Mouse (Mus musculus): ENCODE data around the gene Pip4k2c. TPM values are rescaled to one million over a fixed set of nuclear protein-coding genes. Genes with fewer than 3 reads are reported as not detected.
A peak's percentile ranks its signal among the peaks of the same experiment; 100 is the strongest.
"Not testable (repeated sequence)": the region's sequence is repeated elsewhere in the genome, so short reads cannot be mapped to it uniquely, and the experiment has no call there.

The Pip4k2c gene
- polyA plus RNA-seq, 1 experiment from 2014 or later = 19.4 TPM

DNA sequence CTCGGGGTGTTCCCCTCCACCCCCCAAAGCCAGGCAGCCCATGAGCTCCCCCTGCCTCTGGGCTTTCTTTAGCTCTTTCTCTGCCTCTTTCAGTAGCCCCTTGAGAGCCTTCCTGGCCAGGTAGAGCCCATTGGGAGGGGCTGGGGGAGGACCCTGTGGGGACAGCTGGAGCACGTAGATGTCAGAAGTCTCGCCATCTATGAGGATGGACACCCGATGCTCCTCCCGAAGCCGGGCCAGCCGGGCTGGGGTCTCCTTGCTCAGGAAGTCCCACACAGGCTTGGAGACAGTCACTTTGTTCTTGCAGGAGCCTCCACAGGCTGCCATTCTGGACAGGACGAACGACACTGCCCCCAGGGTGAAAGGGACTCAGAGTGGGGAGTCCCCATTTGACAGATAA is 18.4 kb downstream of the Pip4k2c start:
- H3K4me2 ChIP-seq = no peak overlapping the region
- no peak overlapping the region for H3K27ac ChIP-seq
- no peaks in the 10 kb centered on the region for H3K9me3 ChIP-seq
- no peaks in the 10 kb centered on the region for H3K27me3 ChIP-seq
- no peak overlapping the region; the same call in 1 of the 2 replicates for H3K9ac ChIP-seq
- no peak overlapping the region for H3K4me3 ChIP-seq (replicated peaks)
- peaks cover 51% of the 10 kb centered on the region for H3K4me1 ChIP-seq
- ATAC-seq (ENCODE audit: low FRiP score) = no peak
- 79% methylated on average over 9 of the region's 9 CpGs for WGBS
- peaks cover 28% of the 10 kb centered on the region for H3K36me3 ChIP-seq (replicated peaks)

GRCm38 (mm10) chr10:127192057-127192328 is 19.4 kb downstream of the Pip4k2c start:
- 81% methylated on average over 1 of the region's 1 CpGs for WGBS
- H3K27me3 ChIP-seq; H3K9ac ChIP-seq; H3K27ac ChIP-seq; H3K9me3 ChIP-seq; H3K4me2 ChIP-seq; H3K4me3 ChIP-seq (replicated peaks); ATAC-seq (ENCODE audit: low FRiP score): not testable (repeated sequence)
- Histone ChIP-seq H3K36me3 (replicated peaks) (peaks cover 22% of the 10 kb centered on the region), H3K4me1 (peaks cover 61% of the 10 kb centered on the region)

DNA sequence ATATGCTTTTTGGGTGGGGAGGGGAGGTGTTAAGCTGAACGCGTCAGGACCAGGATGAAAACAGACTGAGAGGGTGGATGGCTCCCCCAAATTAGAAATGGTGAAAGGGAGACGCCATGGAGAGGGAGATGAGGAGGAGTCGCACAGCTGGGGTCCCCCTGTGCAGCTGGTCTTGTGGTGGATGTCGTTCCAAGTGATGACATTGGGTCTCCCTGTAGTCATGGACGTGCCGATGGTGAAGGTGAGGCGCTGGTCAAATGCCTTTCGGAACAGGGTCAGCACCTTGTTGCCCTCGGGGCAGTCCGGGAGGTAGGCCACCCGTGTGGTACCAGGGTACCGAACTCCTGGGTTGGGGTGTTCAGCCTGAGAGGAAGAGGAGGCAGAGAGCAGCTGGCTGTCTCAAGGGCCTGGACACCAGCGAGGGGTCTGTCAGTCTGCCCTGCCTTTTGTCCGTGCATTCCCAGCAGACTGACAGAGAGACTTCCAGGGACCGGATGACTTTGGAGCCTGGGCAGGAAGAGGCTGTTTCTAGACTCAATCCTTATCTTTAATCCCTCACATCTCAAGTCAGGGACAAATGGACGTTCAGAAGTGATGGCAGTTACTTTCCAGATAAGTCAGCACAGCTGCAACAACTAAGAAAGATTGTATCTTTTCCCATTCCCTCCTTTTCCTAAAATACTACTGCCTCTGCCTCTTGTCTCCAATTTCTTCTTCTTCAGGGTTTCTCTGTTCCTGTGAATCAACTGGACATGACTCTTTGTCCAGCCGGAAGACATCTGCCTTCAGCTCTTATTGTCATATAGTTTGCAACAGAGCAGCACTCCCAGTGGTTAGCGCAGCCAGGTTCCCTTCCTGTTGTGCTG is 20.0 kb downstream of the Pip4k2c start:
- Histone ChIP-seq H3K27me3 (no peaks in the 10 kb centered on the region), H3K9ac (no peak overlapping the region), H3K36me3 (replicated peaks) (peaks cover 26% of the 10 kb centered on the region), H3K4me2 (no peak overlapping the region), H3K9me3 (0 out of 2 replicates have a peak, but pooled peaks cover 3% of the 10 kb centered on the region), H3K4me3 (replicated peaks) (no peak overlapping the region), H3K4me1 (peaks cover 59% of the 10 kb centered on the region), H3K27ac (0 out of 2 replicates have a peak overlapping the region, but pooled peaks have one; percentile 88)
- ATAC-seq (ENCODE audit: low FRiP score) = no peak
- WGBS = 81% methylated on average over 19 of the region's 19 CpGs

GRCm38 (mm10) chr10:127190398-127191190 is 20.8 kb downstream of the Pip4k2c start:
- peak overlapping the region; percentile 94; the same call in 1 of the 2 replicates for H3K9ac ChIP-seq
- peak overlapping the region; percentile 72 for H3K4me3 ChIP-seq (replicated peaks)
- peak overlapping the region; percentile 99 for H3K4me2 ChIP-seq
- H3K9me3 ChIP-seq = 0 out of 2 replicates have a peak, but pooled peaks cover 3% of the 10 kb centered on the region
- H3K36me3 ChIP-seq (replicated peaks) = peaks cover 27% of the 10 kb centered on the region
- ATAC-seq (ENCODE audit: low FRiP score) = no peak
- no peaks in the 10 kb centered on the region for H3K27me3 ChIP-seq
- 33% methylated on average over 14 of the region's 14 CpGs for WGBS
- peak overlapping the region; percentile 88 for H3K27ac ChIP-seq
- peaks cover 55% of the 10 kb centered on the region for H3K4me1 ChIP-seq

- Histone ChIP-seq H3K4me3 (replicated peaks) (peak within 1 kb of the TSS; percentile 72), H3K4me2 (peak within 1 kb of the TSS; percentile 99), H3K27me3 (no peaks in the 10 kb centered on the region), H3K4me1 (peaks cover 55% of the 10 kb centered on the region), H3K36me3 (replicated peaks) (peaks cover 27% of the 10 kb centered on the region), H3K9ac (peak within 1 kb of the TSS; percentile 94), H3K9me3 (0 out of 2 replicates have a peak, but pooled peaks cover 3% of the 10 kb centered on the region), H3K27ac (peak within 1 kb of the TSS; percentile 88)
- no peak for ATAC-seq (ENCODE audit: low FRiP score)
- WGBS = 1% methylated on average over 35 of the region's 35 CpGs
Measured at GRCm38 (mm10) chr10:127189651-127190381, 21.6 kb downstream of the Pip4k2c start, which contains the start of gene Arhgef25. TSS of gene Arhgef25 (minus strand) at chr10:127190083.

- Histone ChIP-seq H3K4me1 (peaks cover 55% of the 10 kb centered on the region), H3K9me3 (0 out of 2 replicates have a peak, but pooled peaks cover 3% of the 10 kb centered on the region), H3K4me2 (peak overlapping the region; percentile 99), H3K9ac (peak overlapping the region; percentile 94), H3K27me3 (no peaks in the 10 kb centered on the region), H3K36me3 (replicated peaks) (peaks cover 27% of the 10 kb centered on the region), H3K4me3 (replicated peaks) (peak overlapping the region; percentile 72), H3K27ac (peak overlapping the region; percentile 88)
- WGBS = under 1% methylated on average over 26 of the region's 26 CpGs
- peak; percentile 40 for ATAC-seq (ENCODE audit: low FRiP score)
Measured at GRCm38 (mm10) chr10:127189116-127189650, 22.2 kb downstream of the Pip4k2c start.

GRCm38 (mm10) chr10:127188465-127189115 is 22.8 kb downstream of the Pip4k2c start:
- Histone ChIP-seq H3K27ac (peak overlapping the region; percentile 88), H3K4me1 (peaks cover 60% of the 10 kb centered on the region), H3K27me3 (peaks cover 4% of the 10 kb centered on the region; the same call in 1 of the 2 replicates), H3K4me3 (replicated peaks) (peak overlapping the region; percentile 72), H3K9me3 (0 out of 2 replicates have a peak, but pooled peaks cover 3% of the 10 kb centered on the region), H3K9ac (peak overlapping the region; percentile 94), H3K36me3 (replicated peaks) (peaks cover 27% of the 10 kb centered on the region), H3K4me2 (peak overlapping the region; percentile 99)
- WGBS = 0% methylated on average over 26 of the region's 46 CpGs
- peak; percentile 86 for ATAC-seq (ENCODE audit: low FRiP score)

GRCm38 (mm10) chr10:127188079-127188453 is 23.3 kb downstream of the Pip4k2c start:
- Histone ChIP-seq H3K27me3 (peaks cover 9% of the 10 kb centered on the region; the same call in 1 of the 2 replicates), H3K9me3 (0 out of 2 replicates have a peak, but pooled peaks cover 3% of the 10 kb centered on the region), H3K27ac (peak overlapping the region; percentile 88), H3K36me3 (replicated peaks) (peaks cover 26% of the 10 kb centered on the region), H3K4me3 (replicated peaks) (peak overlapping the region; percentile 72), H3K4me2 (peak overlapping the region; percentile 99), H3K4me1 (peaks cover 59% of the 10 kb centered on the region), H3K9ac (peak overlapping the region; percentile 94)
- peak; percentile 15; the same call in 1 of the 2 replicates for ATAC-seq (ENCODE audit: low FRiP score)
- WGBS = 1% methylated on average over 18 of the region's 21 CpGs

DNA sequence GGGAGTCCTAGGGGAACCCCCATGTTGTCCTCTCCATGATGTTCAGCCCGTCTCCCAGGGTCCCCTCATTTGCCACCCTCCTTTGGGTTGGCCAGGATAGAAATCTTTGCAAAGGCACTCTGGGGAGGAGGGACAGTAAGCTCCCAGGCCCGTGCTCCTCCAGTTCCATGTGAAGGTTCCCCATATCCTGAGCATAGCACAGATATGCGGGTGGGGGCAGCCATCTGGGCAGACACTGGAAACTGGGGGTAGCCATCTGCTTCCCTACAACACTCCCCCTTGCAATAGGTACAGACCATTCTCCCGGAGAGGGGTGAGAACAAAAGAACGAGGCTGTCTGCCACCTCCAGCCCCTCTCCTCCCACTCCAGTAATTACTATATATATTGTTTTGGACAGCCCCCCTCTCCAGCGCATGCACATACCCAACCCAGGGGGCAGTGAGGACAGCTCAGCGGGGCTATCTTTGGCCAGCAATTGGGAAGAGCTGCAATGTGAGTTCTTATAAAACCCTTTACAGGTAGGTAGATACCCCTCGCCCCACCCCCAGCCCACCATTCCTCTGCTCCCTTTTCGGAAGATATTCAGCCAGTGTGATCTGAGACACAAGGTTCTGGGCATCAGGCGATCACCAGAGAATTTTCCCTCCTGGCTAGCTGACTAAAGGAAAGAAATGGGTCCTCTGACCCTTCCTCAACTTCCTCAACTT is 23.9 kb downstream of the Pip4k2c start:
- H3K9ac ChIP-seq = peak overlapping the region; percentile 94; the same call in 1 of the 2 replicates
- H3K4me2 ChIP-seq = peak overlapping the region; percentile 99
- H3K9me3 ChIP-seq = 0 out of 2 replicates have a peak, but pooled peaks cover 3% of the 10 kb centered on the region
- WGBS = 35% methylated on average over 10 of the region's 10 CpGs
- H3K27me3 ChIP-seq = peaks cover 13% of the 10 kb centered on the region; the same call in 1 of the 2 replicates
- peak overlapping the region; percentile 72 for H3K4me3 ChIP-seq (replicated peaks)
- peaks cover 54% of the 10 kb centered on the region for H3K4me1 ChIP-seq
- peak; percentile 10; the same call in 1 of the 2 replicates for ATAC-seq (ENCODE audit: low FRiP score)
- H3K36me3 ChIP-seq (replicated peaks) = peaks cover 25% of the 10 kb centered on the region
- peak overlapping the region; percentile 88 for H3K27ac ChIP-seq

- no peak overlapping the region for H3K27ac ChIP-seq
- no peak for ATAC-seq (ENCODE audit: low FRiP score)
- 0 out of 2 replicates have a peak, but pooled peaks cover 3% of the 10 kb centered on the region for H3K9me3 ChIP-seq
- no peak overlapping the region for H3K4me2 ChIP-seq
- peaks cover 53% of the 10 kb centered on the region for H3K4me1 ChIP-seq
- H3K9ac ChIP-seq = no peak overlapping the region
- 73% methylated on average over 1 of the region's 1 CpGs for WGBS
- H3K36me3 ChIP-seq (replicated peaks) = peaks cover 19% of the 10 kb centered on the region
- no peak overlapping the region for H3K4me3 ChIP-seq (replicated peaks)
- H3K27me3 ChIP-seq = peaks cover 21% of the 10 kb centered on the region
Measured at GRCm38 (mm10) chr10:127186451-127186850, 24.9 kb downstream of the Pip4k2c start.

Measured in forebrain, embryonic 12.5 days (tissue).